ENCODE assay signal across 10 mouse cellular contexts in genomic region chr3:87479230-87479629, GRCm38 (mm10). TPM values are rescaled to one million over a fixed set of nuclear protein-coding genes. Genes with fewer than 3 reads are reported as not detected.
"Had no signal": no experiment of that assay in that cellular context is flagged by ENCODE, and none has a peak within 500 bp of the region (broad histone marks: within the 10 kb centered on the region; RNA-seq: fewer than 3 reads in every experiment).

No protein-coding gene starts in this region.

RNA-seq across cellular contexts. Expression of gene Fcrl5, which starts 43.7 kb away (rescaled TPM):
- total RNA-seq: common myeloid progenitor, adult 5-6 weeks; forebrain, postnatal 0 days; gastrocnemius, adult 18-20 months; gastrocnemius, adult 2 months; gastrocnemius, adult 8-10 months; gastrocnemius, postnatal 10 days; gastrocnemius, postnatal 14 days; gastrocnemius, postnatal 25 days; gastrocnemius, postnatal 36 days; gastrocnemius, postnatal 4 days had no signal
